Mouse (Mus musculus): ENCODE measurements around the gene Vrk1. TPM values are rescaled to one million over a fixed set of nuclear protein-coding genes. Genes with fewer than 3 reads are reported as not detected.

Gene Vrk1
- 17.6 TPM for polyA plus RNA-seq (2015; fragmentation: Illumina TruSeq; extraction: RNeasy Lipid Tissue Mini Kit (QIAGEN cat#74804); ENCODE audit: low read depth, low replicate concordance)

DNA sequence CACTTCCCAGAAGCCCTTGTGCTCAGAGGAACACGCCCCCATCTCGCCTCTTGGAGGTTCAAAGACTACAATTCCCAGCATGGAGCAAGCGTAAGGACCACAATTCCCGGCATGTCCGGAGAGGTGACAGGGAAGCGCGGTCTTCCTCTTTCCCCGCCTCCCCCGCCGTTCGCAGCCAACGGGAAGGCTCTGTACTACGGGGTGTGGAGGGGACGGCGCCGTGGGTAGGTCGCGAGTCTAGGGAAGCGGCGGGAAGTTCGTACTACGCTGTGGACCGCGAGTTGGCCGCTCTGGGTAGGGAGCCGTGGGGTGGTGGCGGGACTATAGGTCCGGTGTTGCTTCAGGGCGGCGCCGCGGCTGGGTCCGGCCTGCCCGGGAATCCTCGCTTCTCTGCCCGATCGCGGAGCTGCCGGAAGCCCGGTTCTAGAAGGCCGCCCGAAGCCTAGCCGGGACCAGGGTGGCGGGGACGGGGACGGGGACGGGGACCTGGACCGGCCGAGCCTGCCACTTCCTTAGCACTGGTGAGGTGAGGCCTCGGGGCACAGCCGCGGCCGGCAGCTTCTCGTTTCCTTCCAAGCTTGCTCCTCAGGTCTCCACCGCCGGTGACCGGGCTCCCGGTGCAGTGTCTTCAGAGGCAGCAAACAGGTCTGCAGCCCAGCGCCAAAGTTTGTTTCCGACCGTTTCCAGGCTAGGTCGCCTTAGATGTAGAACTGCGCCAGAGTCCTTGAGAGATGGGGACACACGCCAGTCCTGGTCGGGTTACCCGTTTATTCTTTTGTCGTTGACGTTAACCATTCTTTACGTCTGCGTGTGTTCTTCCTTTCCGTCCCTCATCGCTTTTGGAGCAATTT, at the start of gene Vrk1:
TSS of gene Vrk1 (plus strand) at position 164 of the 851 bp plus-strand sequence.

Other genes with a start within 250 kb of the Vrk1 start
- 101 TPM for gene Papola, start 225.5 kb upstream of the Vrk1 start, polyA plus RNA-seq (2015; fragmentation: Illumina TruSeq; extraction: RNeasy Lipid Tissue Mini Kit (QIAGEN cat#74804); ENCODE audit: low read depth, low replicate concordance)

All from brain, adult 10 weeks (tissue).